Comparison of ENCODE assay signal across 7 mouse cellular contexts in genomic region chr11:114467803-114468202, GRCm38 (mm10).
A peak's percentile ranks its signal among the peaks of the same experiment; 100 is the strongest.
DNase-seq lines count a peak whose midpoint lies in the region; ATAC-seq and TF ChIP-seq lines count a peak whose summit lies in the region.

No protein-coding gene starts in this region.

- WGBS in forebrain, postnatal 0 days: 9% methylated on average over 8 of the region's 8 CpGs
- 10% methylated on average over 8 of the region's 8 CpGs for WGBS in intestine, postnatal 0 days
- WGBS in lung, adult 2 months: 3% methylated on average over 8 of the region's 8 CpGs

- peak overlapping the region; percentile 13; the same call in 1 of the 2 replicates for H3K4me2 ChIP-seq in forebrain, postnatal 0 days (ENCODE audit: low read depth)
- peak overlapping the region; percentile 27; the same call in 1 of the 2 replicates for H3K4me2 ChIP-seq in intestine, postnatal 0 days (replicated peaks; ENCODE audit: low read depth)

- no peak for TF ChIP-seq CTCF in forebrain, postnatal 0 days (IDR thresholded peaks at IDR 0.05; ENCODE audit: low read depth)
- TF ChIP-seq CTCF in intestine, postnatal 0 days (IDR thresholded peaks at IDR 0.05; ENCODE audit: low read depth): no peak
- no peak for TF ChIP-seq CTCF in lung, adult 2 months (IDR thresholded peaks at IDR 0.05; ENCODE audit: insufficient read depth, low read length)

- H3K27ac ChIP-seq in forebrain, postnatal 0 days (ENCODE audit: low read depth, low read length): peak overlapping the region; percentile 71
- no peak overlapping the region for H3K27ac ChIP-seq in intestine, postnatal 0 days (ENCODE audit: low read depth, low read length)

- no peak for TF ChIP-seq POLR2A in lung, adult 2 months (IDR thresholded peaks at IDR 0.05; ENCODE audit: borderline replicate concordance, extremely low read depth, low read depth, low read length)

- peak; percentile 85 for ATAC-seq in forebrain, postnatal 0 days
- no peak for ATAC-seq in intestine, postnatal 0 days

- H3K9ac ChIP-seq in forebrain, postnatal 0 days: 0 out of 2 replicates have a peak overlapping the region, but pooled peaks have one; percentile 3
- H3K9ac ChIP-seq in intestine, postnatal 0 days (ENCODE audit: low read depth, low read length): no peak overlapping the region

- no peaks in the 10 kb centered on the region for H3K27me3 ChIP-seq in forebrain, postnatal 0 days (ENCODE audit: insufficient read depth, low read length)
- no peaks in the 10 kb centered on the region for H3K27me3 ChIP-seq in intestine, postnatal 0 days (replicated peaks; ENCODE audit: control insufficient read depth, insufficient read depth, low read length)

- DNase-seq in urinary bladder, postnatal 14 days (ENCODE audit: low spot score): peak; percentile 3
- no peak for DNase-seq in urinary bladder, postnatal 25 days (ENCODE audit: low spot score)
- peak; percentile 88 for DNase-seq in forebrain, postnatal 0 days
- peak; percentile 26 for DNase-seq in lung, adult 2 months
- peak; percentile 65 for DNase-seq in right cerebral cortex, adult 2 months (ENCODE audit: low spot score in 2 of 2)
- no peak for DNase-seq in urinary bladder, adult 2 months (ENCODE audit: low spot score)

- H3K4me1 ChIP-seq in forebrain, postnatal 0 days (ENCODE audit: insufficient read depth): peaks cover 20% of the 10 kb centered on the region; the same call in 1 of the 2 replicates
- no peaks in the 10 kb centered on the region for H3K4me1 ChIP-seq in intestine, postnatal 0 days (replicated peaks; ENCODE audit: control insufficient read depth, insufficient read depth, low read length)
- H3K4me1 ChIP-seq in lung, adult 2 months (ENCODE audit: control insufficient read depth, insufficient read depth, low read length): peaks cover 3% of the 10 kb centered on the region

- no peak overlapping the region for H3K4me3 ChIP-seq in forebrain, postnatal 0 days (ENCODE audit: low read depth, low read length)
- H3K4me3 ChIP-seq in intestine, postnatal 0 days (ENCODE audit: low read depth, low read length): no peak overlapping the region
- H3K4me3 ChIP-seq in lung, adult 2 months (replicated peaks; ENCODE audit: extremely low read depth, low read depth, low read length): peak overlapping the region; percentile 31

- H3K36me3 ChIP-seq in forebrain, postnatal 0 days (ENCODE audit: insufficient read depth): no peaks in the 10 kb centered on the region
- no peaks in the 10 kb centered on the region for H3K36me3 ChIP-seq in intestine, postnatal 0 days (ENCODE audit: control insufficient read depth, insufficient read depth)

- no peaks in the 10 kb centered on the region for H3K9me3 ChIP-seq in forebrain, postnatal 0 days (ENCODE audit: low read length)
- H3K9me3 ChIP-seq in intestine, postnatal 0 days (ENCODE audit: control insufficient read depth): no peaks in the 10 kb centered on the region

Comparison
In these comparisons a context has a peak if more than half of its experiments do, and no peak if none do; other contexts are left out.
1. DNase-seq: peak in urinary bladder, postnatal 14 days (single experiment), forebrain, postnatal 0 days (single experiment), lung, adult 2 months (single experiment) and right cerebral cortex, adult 2 months (2 of 2); none in urinary bladder, postnatal 25 days (single experiment) and urinary bladder, adult 2 months (single experiment).